Mouse (Mus musculus) heart, postnatal 0 days (tissue): Measurements from ENCODE around the gene Rsph10b.

Source experiments
- CTCF ChIP-seq: IDR thresholded peaks from 2 replicates; pipeline ENCODE4 v1.5.1; 2016; ENCODE audit warnings: antibody characterized with exemption, control low read depth, low read depth
- EP300 ChIP-seq: IDR thresholded peaks from 2 replicates; pipeline ENCODE4 v1.6.1; 2016; ENCODE audit warnings: antibody characterized with exemption, low read depth

GRCm38 (mm10) chr5:143966671-143967070 is 33.8 kb downstream of the Rsph10b start:
- TF ChIP-seq CTCF (no peak), EP300 (no peak)
